Mouse (Mus musculus): ENCODE results near the gene Kalrn. TPM values are rescaled to one million over a fixed set of nuclear protein-coding genes. Genes with fewer than 3 reads are reported as not detected.
"Not testable (repeated sequence)": the region's sequence is repeated elsewhere in the genome, so short reads cannot be mapped to it uniquely, and the experiment has no call there.

The Kalrn gene
- polyA plus RNA-seq, 1 experiment, result 0.15 TPM

DNA sequence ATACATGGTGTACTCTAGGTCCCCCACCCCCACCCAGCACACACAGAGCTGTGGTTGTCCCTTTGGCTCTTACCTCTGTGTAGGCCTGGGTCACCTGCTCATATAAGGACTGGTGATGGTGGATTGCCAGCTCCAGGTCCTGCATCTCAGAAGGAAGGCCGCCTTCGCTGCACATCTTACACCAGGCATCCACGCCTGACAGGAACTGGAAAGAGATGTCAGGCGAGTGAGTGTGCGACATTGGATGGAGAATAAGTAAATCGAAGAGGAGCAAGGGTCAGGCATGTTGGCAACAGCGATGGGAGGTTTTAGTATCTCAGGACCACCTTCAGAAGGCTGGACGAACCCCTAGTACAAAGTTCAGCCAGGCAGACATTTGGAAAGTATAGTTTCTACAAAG, 263.0 kb downstream of the Kalrn start:
- no peaks in the 10 kb centered on the region for H3K27me3 ChIP-seq (ENCODE audit: control insufficient read depth)
- no peak for TF ChIP-seq GATA1 (IDR thresholded peaks at IDR 0.05; ENCODE audit: low read length)
- no peak for TF ChIP-seq TAL1 (IDR thresholded peaks at IDR 0.05; ENCODE audit: low read length)
- H3K9me3 ChIP-seq (ENCODE audit: control insufficient read depth, low read length), result no peaks in the 10 kb centered on the region; the same call in 1 of the 2 replicates
- no peaks in the 10 kb centered on the region for H3K36me3 ChIP-seq (ENCODE audit: control insufficient read depth)
- H3K4me1 ChIP-seq (ENCODE audit: control insufficient read depth), result no peaks in the 10 kb centered on the region
- no peak overlapping the region for H3K4me3 ChIP-seq (replicated peaks)

DNA sequence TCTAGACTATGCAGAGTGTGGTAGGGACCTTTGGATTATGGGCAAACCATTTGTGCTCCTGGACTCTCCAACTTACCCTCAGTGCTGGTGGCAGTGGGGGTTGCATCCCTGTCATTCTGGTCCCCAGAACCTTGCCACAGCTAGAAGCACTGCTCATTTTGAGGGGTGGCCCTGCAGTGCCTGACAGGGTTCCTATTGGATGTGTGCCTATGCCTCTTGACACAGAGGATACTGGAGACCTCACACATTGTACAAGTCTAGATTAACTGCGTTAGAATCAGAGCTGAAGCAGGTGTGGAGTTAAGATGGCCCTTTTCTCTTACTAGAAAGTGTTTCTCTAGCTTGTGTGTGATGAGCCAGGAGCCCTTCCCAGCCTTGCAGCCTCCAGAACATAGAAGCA, 265.0 kb downstream of the Kalrn start:
- no peaks in the 10 kb centered on the region for H3K9me3 ChIP-seq (ENCODE audit: control insufficient read depth, low read length)
- H3K4me1 ChIP-seq (ENCODE audit: control insufficient read depth), result no peaks in the 10 kb centered on the region
- no peaks in the 10 kb centered on the region for H3K27me3 ChIP-seq (ENCODE audit: control insufficient read depth)
- TF ChIP-seq TAL1 (IDR thresholded peaks at IDR 0.05; ENCODE audit: low read length), result no peak
- TF ChIP-seq GATA1 (IDR thresholded peaks at IDR 0.05; ENCODE audit: low read length), result no peak
- no peak overlapping the region for H3K4me3 ChIP-seq (replicated peaks)
- no peaks in the 10 kb centered on the region for H3K36me3 ChIP-seq (ENCODE audit: control insufficient read depth)

GRCm38 (mm10) chr16:34307458-34307857, 265.9 kb downstream of the Kalrn start:
- H3K4me3 ChIP-seq (replicated peaks), result no peak overlapping the region
- H3K36me3 ChIP-seq (ENCODE audit: control insufficient read depth), result no peaks in the 10 kb centered on the region
- no peaks in the 10 kb centered on the region for H3K27me3 ChIP-seq (ENCODE audit: control insufficient read depth)
- TF ChIP-seq GATA1 (IDR thresholded peaks at IDR 0.05; ENCODE audit: low read length) (no peak), TAL1 (IDR thresholded peaks at IDR 0.05; ENCODE audit: low read length) (no peak)
- no peaks in the 10 kb centered on the region for H3K9me3 ChIP-seq (ENCODE audit: control insufficient read depth, low read length)
- no peaks in the 10 kb centered on the region for H3K4me1 ChIP-seq (ENCODE audit: control insufficient read depth)

DNA sequence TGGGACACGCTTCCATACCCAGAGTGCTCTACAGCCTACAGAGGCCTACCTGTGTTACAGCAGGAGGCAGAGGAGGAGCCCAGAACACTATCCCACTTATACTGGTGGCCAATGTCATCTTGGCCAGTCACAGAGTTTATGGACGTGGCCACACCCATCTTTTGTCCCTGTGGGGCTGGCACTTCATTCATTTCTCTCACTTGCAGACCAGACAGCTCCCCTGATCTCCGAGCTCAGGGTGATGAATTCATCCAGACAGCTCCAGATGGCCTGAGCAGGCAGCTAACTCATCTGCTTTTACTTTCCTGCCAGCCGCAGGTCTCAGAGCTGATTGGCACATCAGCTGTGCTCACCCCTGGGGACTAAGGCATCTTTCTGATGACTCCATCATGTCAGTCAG, 267.7 kb downstream of the Kalrn start:
- Histone ChIP-seq H3K4me1 (ENCODE audit: control insufficient read depth) (no peaks in the 10 kb centered on the region), H3K27me3 (ENCODE audit: control insufficient read depth) (no peaks in the 10 kb centered on the region), H3K9me3 (ENCODE audit: control insufficient read depth, low read length) (no peaks in the 10 kb centered on the region), H3K36me3 (ENCODE audit: control insufficient read depth) (no peaks in the 10 kb centered on the region), H3K4me3 (replicated peaks) (no peak overlapping the region)
- TF ChIP-seq GATA1 (IDR thresholded peaks at IDR 0.05; ENCODE audit: low read length), result no peak
- TF ChIP-seq TAL1 (IDR thresholded peaks at IDR 0.05; ENCODE audit: low read length), result no peak

DNA sequence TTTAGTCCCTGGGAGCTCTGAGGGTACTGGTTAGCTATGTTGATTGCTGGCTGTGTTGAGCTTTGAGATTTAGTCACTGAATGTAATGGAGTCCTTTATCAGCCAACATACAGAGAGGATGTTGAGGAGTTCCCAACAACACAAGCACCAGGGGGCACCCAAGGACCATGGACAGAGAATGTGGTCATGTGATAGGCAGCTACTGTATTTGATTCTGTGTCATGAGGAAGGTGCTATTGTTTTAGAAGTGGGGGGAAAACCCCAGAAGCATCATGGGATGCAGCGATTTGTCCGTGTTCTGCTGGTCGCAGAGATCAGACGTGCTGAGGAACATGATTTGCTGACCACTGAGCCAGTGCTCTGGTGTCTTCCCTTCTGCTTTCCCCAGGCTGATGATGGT, 269.5 kb downstream of the Kalrn start:
- H3K27me3 ChIP-seq (ENCODE audit: control insufficient read depth); H3K36me3 ChIP-seq (ENCODE audit: control insufficient read depth): not testable (repeated sequence)

DNA sequence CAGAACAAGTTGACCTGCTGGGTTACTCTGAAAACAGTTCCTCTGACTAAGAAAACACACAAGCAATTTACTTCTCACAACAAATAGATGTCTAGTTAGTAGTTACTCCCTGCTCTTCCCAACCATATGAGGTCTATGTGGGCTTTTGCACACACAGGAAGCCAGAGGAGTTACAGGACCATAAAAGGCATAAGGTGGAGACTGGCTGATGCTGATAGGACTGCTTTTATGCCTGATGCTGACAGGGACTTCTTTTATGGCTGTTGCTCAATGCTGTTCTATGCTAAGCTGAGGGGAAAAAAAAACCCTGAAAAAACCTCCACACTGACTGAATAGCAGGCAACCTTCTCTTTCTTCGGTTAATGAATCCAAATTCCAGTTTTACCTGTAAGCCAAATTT, 270.8 kb downstream of the Kalrn start:
- Histone ChIP-seq H3K9me3 (ENCODE audit: control insufficient read depth, low read length) (no peaks in the 10 kb centered on the region), H3K4me3 (replicated peaks) (no peak overlapping the region), H3K36me3 (ENCODE audit: control insufficient read depth) (no peaks in the 10 kb centered on the region), H3K27me3 (ENCODE audit: control insufficient read depth) (no peaks in the 10 kb centered on the region), H3K4me1 (ENCODE audit: control insufficient read depth) (no peaks in the 10 kb centered on the region)
- TF ChIP-seq TAL1 (IDR thresholded peaks at IDR 0.05; ENCODE audit: low read length), result no peak

More for the DNA sequence above, 269.5 kb downstream of the Kalrn start:
- not testable (repeated sequence) for H3K4me3 ChIP-seq (replicated peaks); H3K9me3 ChIP-seq (ENCODE audit: control insufficient read depth, low read length); H3K4me1 ChIP-seq (ENCODE audit: control insufficient read depth)

- no peak for TF ChIP-seq TAL1 (IDR thresholded peaks at IDR 0.05; ENCODE audit: low read length)
- TF ChIP-seq GATA1 (IDR thresholded peaks at IDR 0.05; ENCODE audit: low read length), result no peak
- no peaks in the 10 kb centered on the region for H3K4me1 ChIP-seq (ENCODE audit: control insufficient read depth)
- no peaks in the 10 kb centered on the region for H3K36me3 ChIP-seq (ENCODE audit: control insufficient read depth)
- no peaks in the 10 kb centered on the region for H3K9me3 ChIP-seq (ENCODE audit: control insufficient read depth, low read length)
- H3K27me3 ChIP-seq (ENCODE audit: control insufficient read depth), result no peaks in the 10 kb centered on the region
- H3K4me3 ChIP-seq (replicated peaks), result no peak overlapping the region
These were observed 271.3 kb downstream of the Kalrn start for GRCm38 (mm10) chr16:34302063-34302462.

- Histone ChIP-seq H3K9me3 (ENCODE audit: control insufficient read depth, low read length) (no peaks in the 10 kb centered on the region), H3K36me3 (ENCODE audit: control insufficient read depth) (no peaks in the 10 kb centered on the region), H3K27me3 (ENCODE audit: control insufficient read depth) (no peaks in the 10 kb centered on the region), H3K4me1 (ENCODE audit: control insufficient read depth) (no peaks in the 10 kb centered on the region), H3K4me3 (replicated peaks) (no peak overlapping the region)
- TF ChIP-seq TAL1 (IDR thresholded peaks at IDR 0.05; ENCODE audit: low read length), result no peak
- no peak for TF ChIP-seq GATA1 (IDR thresholded peaks at IDR 0.05; ENCODE audit: low read length)
These were observed 274.1 kb downstream of the Kalrn start for GRCm38 (mm10) chr16:34299226-34299625.

GRCm38 (mm10) chr16:34297911-34298682, 275.2 kb downstream of the Kalrn start:
- Histone ChIP-seq H3K36me3 (ENCODE audit: control insufficient read depth) (no peaks in the 10 kb centered on the region), H3K27me3 (ENCODE audit: control insufficient read depth) (no peaks in the 10 kb centered on the region), H3K4me3 (replicated peaks) (no peak overlapping the region), H3K4me1 (ENCODE audit: control insufficient read depth) (no peaks in the 10 kb centered on the region), H3K9me3 (ENCODE audit: control insufficient read depth, low read length) (no peaks in the 10 kb centered on the region)
- TF ChIP-seq TAL1 (IDR thresholded peaks at IDR 0.05; ENCODE audit: low read length) (no peak), GATA1 (IDR thresholded peaks at IDR 0.05; ENCODE audit: low read length) (no peak)

GRCm38 (mm10) chr16:34294568-34294967, 278.8 kb downstream of the Kalrn start:
- Histone ChIP-seq H3K4me3 (replicated peaks) (no peak overlapping the region), H3K9me3 (ENCODE audit: control insufficient read depth, low read length) (no peaks in the 10 kb centered on the region), H3K36me3 (ENCODE audit: control insufficient read depth) (no peaks in the 10 kb centered on the region), H3K27me3 (ENCODE audit: control insufficient read depth) (no peaks in the 10 kb centered on the region), H3K4me1 (ENCODE audit: control insufficient read depth) (no peaks in the 10 kb centered on the region)
- TF ChIP-seq TAL1 (IDR thresholded peaks at IDR 0.05; ENCODE audit: low read length) (no peak), GATA1 (IDR thresholded peaks at IDR 0.05; ENCODE audit: low read length) (no peak)
